Mouse (Mus musculus) spleen, adult 12 weeks (tissue): ENCODE data around the gene A930017K11Rik.

Source experiments
- DNase-seq: peaks from one replicate; pipeline ENCODE4 v3.0.0; 2022; ENCODE audit warnings: low spot score

The A930017K11Rik gene

DNA sequence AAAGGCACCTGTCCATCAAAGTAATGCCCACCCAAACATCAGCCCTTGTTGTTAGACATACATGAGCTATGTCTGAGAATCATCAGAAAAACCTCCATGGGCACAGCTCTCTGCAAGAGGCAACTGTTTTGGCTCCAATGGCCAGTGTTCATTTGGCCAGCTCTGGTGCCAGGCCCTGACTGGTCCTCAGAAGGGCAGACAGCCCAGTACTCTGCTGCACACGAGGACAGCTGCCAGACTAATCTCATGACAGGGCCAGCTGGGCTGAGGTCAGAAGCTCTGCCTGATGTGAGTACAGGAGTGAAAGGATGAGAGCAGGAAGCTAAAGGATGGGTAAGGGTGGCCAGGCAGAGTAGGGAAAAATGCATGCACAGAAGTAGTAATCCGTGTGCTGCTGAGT lies 27.0 kb downstream of the A930017K11Rik start:
- no peak for DNase-seq

DNA sequence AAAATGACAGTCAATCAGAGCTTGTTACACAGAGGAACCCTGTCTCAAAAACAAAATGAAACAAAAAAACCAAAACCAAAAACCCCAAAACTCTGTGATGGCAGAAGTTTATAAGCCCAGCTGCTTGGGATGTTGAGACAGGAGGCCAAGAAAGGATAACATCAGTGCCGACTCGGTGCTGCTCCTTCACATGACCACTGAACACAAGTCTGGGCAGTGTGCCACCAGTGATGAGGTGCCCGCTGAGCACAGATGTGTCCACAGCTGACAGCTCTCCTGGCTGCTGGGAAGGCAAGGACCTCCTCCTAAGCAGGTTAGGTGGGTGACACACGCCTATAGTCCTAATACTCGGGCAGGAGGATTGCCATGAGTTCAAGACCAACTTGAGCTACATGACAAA lies 30.2 kb downstream of the A930017K11Rik start:
- peak; percentile 35 for DNase-seq

DNA sequence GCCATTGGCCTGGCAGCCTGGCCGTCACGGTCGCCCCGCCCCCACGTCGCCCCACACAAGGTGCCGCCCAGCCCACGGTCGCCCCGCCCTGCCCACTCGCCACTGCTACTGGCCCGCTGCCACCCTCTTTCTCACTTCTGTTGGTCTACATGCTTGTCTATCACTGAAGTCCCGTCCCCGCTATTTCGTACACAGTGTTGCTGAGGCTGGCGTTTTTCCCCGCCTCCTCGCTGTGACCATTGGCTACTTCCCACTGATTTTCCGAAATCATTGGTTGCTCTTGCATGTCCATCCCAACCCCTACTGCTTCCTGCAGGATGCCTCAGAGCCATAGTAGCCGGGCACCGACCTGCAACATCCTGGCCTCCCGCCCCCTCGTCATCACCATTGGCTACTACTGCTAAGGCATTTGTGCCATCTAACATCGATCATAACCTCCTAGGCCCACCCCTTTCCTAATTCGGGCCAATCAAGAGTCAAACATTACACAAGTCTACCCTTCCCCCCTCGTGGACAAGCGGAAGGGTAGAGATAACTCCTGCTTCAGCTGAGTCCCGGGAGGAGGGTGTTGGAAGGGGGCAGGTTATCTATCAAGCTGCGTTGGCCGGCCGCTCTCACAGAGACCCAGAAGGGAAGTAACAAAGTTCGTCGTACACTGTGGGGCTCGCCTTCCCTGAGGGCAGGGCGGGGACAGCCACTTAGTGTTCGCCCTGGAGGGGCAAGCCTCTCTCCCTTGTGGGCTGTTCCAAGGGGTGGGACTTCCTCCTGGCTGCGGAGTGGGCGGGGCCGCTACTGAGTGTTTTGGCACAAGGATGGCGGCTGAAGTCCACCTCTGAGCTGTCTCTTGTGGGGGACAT lies 32.4 kb downstream of the A930017K11Rik start:
- DNase-seq: peak; percentile 98

GRCm38 (mm10) chr17:25919144-25919785 lies 33.1 kb downstream of the A930017K11Rik start, which contains the start of gene Rab40c:
TSS of gene Rab40c (minus strand) at chr17:25919727.
- no peak for DNase-seq

DNA sequence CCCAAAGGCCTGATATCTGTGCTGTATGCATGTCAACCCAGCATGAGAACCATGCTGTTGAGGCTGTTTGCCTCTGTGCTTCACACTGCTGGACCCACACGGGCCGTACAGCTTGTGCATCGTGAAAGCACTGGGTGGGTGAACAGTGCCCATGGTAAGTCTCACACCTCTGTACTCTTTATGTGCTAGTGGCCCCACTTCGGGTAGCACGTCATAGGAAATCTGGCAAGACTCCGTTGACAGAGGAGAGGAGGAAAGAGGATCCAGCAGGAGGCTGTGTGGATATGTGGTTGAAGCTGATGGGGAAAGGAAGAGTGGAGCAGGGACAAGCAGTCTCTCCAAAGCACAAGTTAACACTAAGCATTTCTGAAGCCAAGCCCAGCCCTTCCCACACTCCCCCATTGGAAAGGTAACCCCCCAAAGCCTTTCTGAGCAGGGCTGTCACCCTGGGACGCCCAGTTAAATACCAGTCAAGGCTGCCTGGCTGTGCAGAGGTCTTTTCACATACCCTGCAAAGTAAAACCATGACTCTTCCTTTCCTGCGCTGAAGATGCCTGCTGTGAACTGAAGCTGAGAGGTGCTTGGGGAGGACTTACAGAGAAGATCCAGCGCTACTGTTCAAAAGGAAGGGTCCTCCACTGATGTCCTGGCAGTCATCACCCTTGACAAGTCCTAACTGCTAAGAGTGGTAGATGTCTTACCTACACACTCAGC lies 34.2 kb downstream of the A930017K11Rik start:
- DNase-seq: no peak

- no peak for DNase-seq
Observed at GRCm38 (mm10) chr17:25916931-25917647, 35.3 kb downstream of the A930017K11Rik start.

- DNase-seq: no peak
Observed at GRCm38 (mm10) chr17:25914295-25914694, 38.1 kb downstream of the A930017K11Rik start.

- no peak for DNase-seq
Observed at GRCm38 (mm10) chr17:25913877-25914275, 38.5 kb downstream of the A930017K11Rik start.

DNA sequence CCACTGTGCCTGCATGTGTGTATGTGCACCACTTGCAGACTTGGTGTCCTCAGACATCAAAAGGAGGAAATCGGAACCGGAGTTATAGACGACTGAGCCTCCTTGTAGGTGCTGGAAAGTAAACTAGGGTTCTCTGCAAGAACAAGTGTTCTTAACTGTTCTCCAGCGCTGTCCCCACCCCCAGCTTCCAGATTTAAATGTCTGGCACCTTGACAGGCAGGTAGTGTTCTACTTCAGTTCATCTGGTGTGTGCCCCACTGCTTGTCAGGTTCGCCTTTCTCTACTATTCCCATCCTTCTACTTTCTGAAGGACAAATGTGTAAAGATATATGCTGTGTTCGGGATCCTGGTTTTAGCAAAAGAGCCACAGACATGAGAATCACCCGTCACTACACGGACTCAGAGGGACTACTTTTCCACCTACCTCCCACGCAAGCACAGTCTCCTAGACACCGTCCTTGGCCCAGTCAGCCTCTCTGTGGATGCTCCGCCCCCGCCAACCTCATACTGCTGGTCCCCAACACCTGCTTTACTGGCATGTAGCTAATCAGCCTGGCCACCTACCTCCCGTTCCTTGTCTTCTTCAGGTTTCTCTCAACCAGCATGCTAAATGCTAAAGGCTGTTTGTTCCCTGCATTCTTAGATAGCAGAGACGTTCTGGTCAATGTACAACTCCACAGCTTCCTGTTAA lies 39.0 kb downstream of the A930017K11Rik start:
- no peak for DNase-seq

DNA sequence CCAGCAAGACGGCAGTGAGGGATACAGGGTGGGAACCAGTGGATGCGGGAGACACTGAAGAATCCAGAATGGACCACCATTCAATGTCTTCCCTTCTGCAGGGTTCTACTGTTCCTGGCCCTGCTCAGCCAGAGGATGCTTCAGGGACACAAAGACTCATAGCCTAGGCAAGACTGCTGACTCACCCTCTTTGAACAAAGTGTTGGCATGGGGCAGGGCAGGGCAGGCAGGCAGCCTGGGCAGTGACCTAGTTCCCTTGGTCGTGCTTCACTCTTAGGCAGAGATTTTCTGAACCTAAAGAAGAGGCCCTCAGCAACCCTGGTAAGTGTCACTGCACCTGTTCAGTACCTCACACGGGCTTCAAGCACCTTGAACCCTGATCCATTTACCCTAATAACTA lies 40.5 kb downstream of the A930017K11Rik start:
- DNase-seq: no peak

GRCm38 (mm10) chr17:25907640-25908039 lies 44.7 kb downstream of the A930017K11Rik start:
- no peak for DNase-seq

GRCm38 (mm10) chr17:25903061-25903460 lies 49.3 kb downstream of the A930017K11Rik start:
- DNase-seq: no peak

GRCm38 (mm10) chr17:25900193-25900592 lies 52.2 kb downstream of the A930017K11Rik start:
- no peak for DNase-seq
